Mouse (Mus musculus): ENCODE measurements around the gene Col7a1.

- TF ChIP-seq POLR2A (IDR thresholded peaks at IDR 0.05; ENCODE audit: borderline replicate concordance, low read depth, low read length) (no peak), CTCF (IDR thresholded peaks at IDR 0.05; ENCODE audit: low read depth, low read length) (no peak)
Observed at GRCm38 (mm10) chr9:109032435-109032834, 79.0 kb downstream of the Col7a1 start.
